Mouse (Mus musculus): ENCODE measurements around the gene Olfml1. TPM values are rescaled to one million over a fixed set of nuclear protein-coding genes. Genes with fewer than 3 reads are reported as not detected.

Olfml1 gene
- total and polyA plus RNA-seq, 2 experiments from 2014 or later: 3.8 to 4.1 TPM

DNA sequence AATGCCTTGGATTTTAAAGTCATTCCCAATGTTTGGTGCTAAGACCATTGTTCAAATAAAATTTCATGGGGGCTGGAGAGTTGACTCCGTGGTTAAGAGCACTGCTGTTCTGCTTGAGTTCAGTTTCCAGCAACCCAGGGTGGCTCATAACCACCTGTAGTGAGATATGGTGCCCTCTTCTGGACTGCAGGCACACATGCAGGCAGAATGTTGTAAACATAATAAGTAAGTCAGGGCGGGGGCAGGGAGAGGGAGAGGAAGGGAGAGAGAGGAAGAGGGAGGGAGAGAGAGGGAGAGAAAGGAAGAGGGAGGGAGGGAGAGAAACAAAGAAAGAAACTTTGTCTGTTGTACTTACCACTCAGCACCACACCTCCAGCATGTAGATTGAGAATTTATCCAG is 6.6 kb downstream of the Olfml1 start:
- Histone ChIP-seq H3K9ac (replicated peaks; ENCODE audit: low read length, poor library complexity, severe bottlenecking) (no peak overlapping the region), H3K36me3 (ENCODE audit: insufficient read depth, low read length) (no peaks in the 10 kb centered on the region), H3K9me3 (ENCODE audit: low read length) (no peaks in the 10 kb centered on the region), H3K4me3 (ENCODE audit: low read depth, low read length) (no peak overlapping the region), H3K4me1 (ENCODE audit: insufficient read depth, low read length) (no peaks in the 10 kb centered on the region), H3K27ac (ENCODE audit: low read depth, low read length) (no peak overlapping the region), H3K4me2 (ENCODE audit: low read depth, low read length, poor library complexity, severe bottlenecking) (no peak overlapping the region), H3K27me3 (ENCODE audit: insufficient read depth, low read length) (no peaks in the 10 kb centered on the region)
- TF ChIP-seq CTCF (IDR thresholded peaks at IDR 0.05): peak; percentile 31
- WGBS: 59% methylated on average over 2 of the region's 2 CpGs
- ATAC-seq (ENCODE audit: low FRiP score) (no peak), DNase-seq (ENCODE audit: low spot score) (no peak)

GRCm38 (mm10) chr7:107574276-107574675 is 7.0 kb downstream of the Olfml1 start:
- no peak overlapping the region for H3K27ac ChIP-seq (ENCODE audit: low read depth, low read length)
- H3K27me3 ChIP-seq (ENCODE audit: insufficient read depth, low read length): no peaks in the 10 kb centered on the region
- no peak for TF ChIP-seq CTCF (IDR thresholded peaks at IDR 0.05)
- H3K9ac ChIP-seq (replicated peaks; ENCODE audit: low read length, poor library complexity, severe bottlenecking): no peak overlapping the region
- no peak for DNase-seq (ENCODE audit: low spot score)
- H3K9me3 ChIP-seq (ENCODE audit: low read length): no peaks in the 10 kb centered on the region
- ATAC-seq (ENCODE audit: low FRiP score): no peak
- H3K4me2 ChIP-seq (ENCODE audit: low read depth, low read length, poor library complexity, severe bottlenecking): no peak overlapping the region
- no peaks in the 10 kb centered on the region for H3K4me1 ChIP-seq (ENCODE audit: insufficient read depth, low read length)
- no peaks in the 10 kb centered on the region for H3K36me3 ChIP-seq (ENCODE audit: insufficient read depth, low read length)
- H3K4me3 ChIP-seq (ENCODE audit: low read depth, low read length): no peak overlapping the region
- WGBS: 68% methylated on average over 3 of the region's 3 CpGs

- WGBS: 34% methylated on average over 2 of the region's 2 CpGs
- H3K27me3 ChIP-seq (ENCODE audit: insufficient read depth, low read length): no peaks in the 10 kb centered on the region
- ATAC-seq (ENCODE audit: low FRiP score): no peak
- H3K9me3 ChIP-seq (ENCODE audit: low read length): no peaks in the 10 kb centered on the region
- no peak for TF ChIP-seq CTCF (IDR thresholded peaks at IDR 0.05)
- H3K4me1 ChIP-seq (ENCODE audit: insufficient read depth, low read length): no peaks in the 10 kb centered on the region
- no peak overlapping the region for H3K27ac ChIP-seq (ENCODE audit: low read depth, low read length)
- H3K4me2 ChIP-seq (ENCODE audit: low read depth, low read length, poor library complexity, severe bottlenecking): no peak overlapping the region
- no peaks in the 10 kb centered on the region for H3K36me3 ChIP-seq (ENCODE audit: insufficient read depth, low read length)
- H3K4me3 ChIP-seq (ENCODE audit: low read depth, low read length): no peak overlapping the region
- peak; percentile 63 for DNase-seq (ENCODE audit: low spot score)
- H3K9ac ChIP-seq (replicated peaks; ENCODE audit: low read length, poor library complexity, severe bottlenecking): no peak overlapping the region
Measured at GRCm38 (mm10) chr7:107592641-107593040, 25.4 kb downstream of the Olfml1 start.

DNA sequence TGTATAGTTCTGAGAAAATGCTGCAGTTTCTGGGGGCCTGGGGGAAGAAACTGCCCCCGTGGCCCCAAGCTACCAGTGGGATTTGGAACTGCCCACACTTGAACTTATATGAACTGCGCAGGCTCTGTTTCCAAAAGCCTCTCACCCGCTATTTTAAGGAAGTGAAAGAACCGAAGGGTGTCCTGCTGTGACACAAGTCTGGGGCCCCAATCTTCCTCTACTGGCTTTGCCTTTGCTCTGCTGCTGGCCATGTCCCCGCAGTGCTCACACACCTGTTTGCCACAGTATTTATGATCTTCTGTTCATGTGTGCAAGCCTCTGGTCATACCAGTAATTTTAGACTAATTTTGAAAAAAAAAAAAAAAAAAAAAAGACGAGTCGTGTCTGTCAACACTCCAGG is 26.7 kb downstream of the Olfml1 start:
- no peaks in the 10 kb centered on the region for H3K36me3 ChIP-seq (ENCODE audit: insufficient read depth, low read length)
- H3K4me1 ChIP-seq (ENCODE audit: insufficient read depth, low read length): no peaks in the 10 kb centered on the region
- no peak overlapping the region for H3K27ac ChIP-seq (ENCODE audit: low read depth, low read length)
- ATAC-seq (ENCODE audit: low FRiP score) (no peak), DNase-seq (ENCODE audit: low spot score) (no peak)
- H3K4me3 ChIP-seq (ENCODE audit: low read depth, low read length): peak overlapping the region; percentile 63; the same call in 1 of the 2 replicates
- no peak for TF ChIP-seq CTCF (IDR thresholded peaks at IDR 0.05)
- no peak overlapping the region for H3K9ac ChIP-seq (replicated peaks; ENCODE audit: low read length, poor library complexity, severe bottlenecking)
- peak overlapping the region; percentile 87 for H3K4me2 ChIP-seq (ENCODE audit: low read depth, low read length, poor library complexity, severe bottlenecking)
- 32% methylated on average over 7 of the region's 7 CpGs for WGBS
- H3K27me3 ChIP-seq (ENCODE audit: insufficient read depth, low read length): no peaks in the 10 kb centered on the region
- no peaks in the 10 kb centered on the region for H3K9me3 ChIP-seq (ENCODE audit: low read length)

- DNase-seq (ENCODE audit: low spot score) (peak; percentile 58), ATAC-seq (ENCODE audit: low FRiP score) (peak; percentile 71)
- no peaks in the 10 kb centered on the region for H3K36me3 ChIP-seq (ENCODE audit: insufficient read depth, low read length)
- H3K27me3 ChIP-seq (ENCODE audit: insufficient read depth, low read length): no peaks in the 10 kb centered on the region
- peak overlapping the region; percentile 47 for H3K9ac ChIP-seq (replicated peaks; ENCODE audit: low read length, poor library complexity, severe bottlenecking)
- H3K4me2 ChIP-seq (ENCODE audit: low read depth, low read length, poor library complexity, severe bottlenecking): peak overlapping the region; percentile 87
- H3K4me3 ChIP-seq (ENCODE audit: low read depth, low read length): peak overlapping the region; percentile 63
- WGBS: 1% methylated on average over 16 of the region's 16 CpGs
- no peaks in the 10 kb centered on the region for H3K4me1 ChIP-seq (ENCODE audit: insufficient read depth, low read length)
- H3K9me3 ChIP-seq (ENCODE audit: low read length): no peaks in the 10 kb centered on the region
- H3K27ac ChIP-seq (ENCODE audit: low read depth, low read length): no peak overlapping the region
- TF ChIP-seq CTCF (IDR thresholded peaks at IDR 0.05): peak; percentile 81
Measured at GRCm38 (mm10) chr7:107594325-107594856, 27.1 kb downstream of the Olfml1 start.

- H3K9me3 ChIP-seq (ENCODE audit: low read length): no peaks in the 10 kb centered on the region
- peak within 1 kb of the TSS; percentile 87 for H3K4me2 ChIP-seq (ENCODE audit: low read depth, low read length, poor library complexity, severe bottlenecking)
- DNase-seq (ENCODE audit: low spot score) (peak; percentile 64), ATAC-seq (ENCODE audit: low FRiP score) (peak; percentile 87)
- peak within 1 kb of the TSS; percentile 47 for H3K9ac ChIP-seq (replicated peaks; ENCODE audit: low read length, poor library complexity, severe bottlenecking)
- peak within 1 kb of the TSS; percentile 63 for H3K4me3 ChIP-seq (ENCODE audit: low read depth, low read length)
- no peaks in the 10 kb centered on the region for H3K27me3 ChIP-seq (ENCODE audit: insufficient read depth, low read length)
- WGBS: under 1% methylated on average over 22 of the region's 24 CpGs
- no peaks in the 10 kb centered on the region for H3K36me3 ChIP-seq (ENCODE audit: insufficient read depth, low read length)
- no peaks in the 10 kb centered on the region for H3K4me1 ChIP-seq (ENCODE audit: insufficient read depth, low read length)
- TF ChIP-seq CTCF (IDR thresholded peaks at IDR 0.05): no peak
- no peak within 1 kb of the TSS for H3K27ac ChIP-seq (ENCODE audit: low read depth, low read length)
Measured at GRCm38 (mm10) chr7:107594857-107595402, 27.7 kb downstream of the Olfml1 start, which contains the start of gene Ppfibp2. Ppfibp2 (plus strand) TSS chr7:107595207.
